Mouse (Mus musculus): ENCODE results near the gene Cpb2.
A peak's percentile ranks its signal among the peaks of the same experiment; 100 is the strongest.

Gene Cpb2

DNA sequence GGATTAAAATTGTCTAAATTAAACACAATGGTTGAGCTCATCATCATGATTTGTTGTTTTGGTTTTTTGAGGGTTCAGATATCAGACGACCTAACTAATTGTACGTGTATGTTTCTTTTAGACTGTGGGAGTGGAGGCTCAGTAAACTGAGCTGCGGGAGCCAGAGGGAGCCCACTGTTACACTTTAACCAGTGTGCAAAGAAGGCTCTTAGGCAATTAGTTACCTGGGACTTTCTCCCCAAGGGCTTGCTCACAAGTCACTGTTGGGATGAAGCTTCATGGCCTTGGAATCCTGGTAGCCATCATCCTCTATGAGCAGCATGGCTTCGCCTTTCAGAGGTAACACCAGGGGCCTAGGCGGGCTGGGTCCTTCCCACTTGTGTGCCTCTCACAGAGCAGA, at the start of gene Cpb2:
TSS of gene Cpb2 (plus strand) at position 201 of the 400 bp plus-strand sequence.
- no peak for DNase-seq (ENCODE audit: low spot score)

DNA sequence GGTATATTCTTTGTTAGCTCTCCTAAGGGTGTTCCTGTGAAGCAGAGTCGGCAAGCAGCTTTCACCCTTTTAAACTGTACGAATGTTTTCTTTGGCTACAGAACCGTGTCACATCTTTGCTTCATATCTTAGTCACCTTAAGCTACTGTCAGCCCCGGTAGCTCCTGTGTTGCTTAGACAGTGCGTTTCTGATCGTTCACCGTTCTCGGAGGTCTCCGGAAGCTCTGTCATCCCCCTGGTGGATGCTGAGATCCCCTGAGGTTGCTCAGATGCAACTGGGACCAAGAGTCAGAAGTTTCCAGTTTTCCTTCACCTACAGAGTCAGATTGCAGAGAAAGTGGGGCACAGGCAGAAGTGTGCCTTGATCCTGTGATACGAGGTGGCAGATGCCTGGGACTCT, 49.7 kb upstream of the Cpb2 start:
- DNase-seq (ENCODE audit: low spot score), result no peak

GRCm38 (mm10) chr14:75192858-75193257, 49.2 kb upstream of the Cpb2 start:
- DNase-seq (ENCODE audit: low spot score), result no peak

- DNase-seq (ENCODE audit: low spot score), result peak; percentile 55
Observed at GRCm38 (mm10) chr14:75195530-75195929, 46.6 kb upstream of the Cpb2 start.

- peak; percentile 55 for DNase-seq (ENCODE audit: low spot score)
Observed at GRCm38 (mm10) chr14:75197027-75197426, 45.1 kb upstream of the Cpb2 start.

DNA sequence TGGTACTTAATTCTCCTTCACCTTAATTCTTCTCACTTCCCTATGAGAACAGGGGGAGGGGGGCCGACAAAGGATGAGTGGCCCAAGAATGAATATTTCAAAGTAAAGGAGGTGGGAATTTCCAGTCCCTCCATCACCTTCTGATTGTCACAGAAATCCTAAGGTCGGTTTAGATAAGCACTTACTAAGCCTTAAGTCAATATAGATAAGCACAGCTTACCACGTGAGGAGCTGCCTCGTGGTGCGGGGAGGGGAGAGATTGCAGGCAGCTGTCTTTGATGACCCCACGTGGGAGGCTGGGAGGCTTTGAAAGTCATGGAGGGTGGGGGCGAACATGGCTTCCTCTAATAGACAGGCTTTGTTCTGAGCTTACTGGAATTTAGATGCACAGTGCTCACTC, 44.4 kb upstream of the Cpb2 start:
- no peak for DNase-seq (ENCODE audit: low spot score)

- DNase-seq (ENCODE audit: low spot score), result no peak
Observed at GRCm38 (mm10) chr14:75205363-75206051, 36.6 kb upstream of the Cpb2 start.

- DNase-seq (ENCODE audit: low spot score), result no peak
Observed at GRCm38 (mm10) chr14:75206307-75206706, 35.8 kb upstream of the Cpb2 start.

DNA sequence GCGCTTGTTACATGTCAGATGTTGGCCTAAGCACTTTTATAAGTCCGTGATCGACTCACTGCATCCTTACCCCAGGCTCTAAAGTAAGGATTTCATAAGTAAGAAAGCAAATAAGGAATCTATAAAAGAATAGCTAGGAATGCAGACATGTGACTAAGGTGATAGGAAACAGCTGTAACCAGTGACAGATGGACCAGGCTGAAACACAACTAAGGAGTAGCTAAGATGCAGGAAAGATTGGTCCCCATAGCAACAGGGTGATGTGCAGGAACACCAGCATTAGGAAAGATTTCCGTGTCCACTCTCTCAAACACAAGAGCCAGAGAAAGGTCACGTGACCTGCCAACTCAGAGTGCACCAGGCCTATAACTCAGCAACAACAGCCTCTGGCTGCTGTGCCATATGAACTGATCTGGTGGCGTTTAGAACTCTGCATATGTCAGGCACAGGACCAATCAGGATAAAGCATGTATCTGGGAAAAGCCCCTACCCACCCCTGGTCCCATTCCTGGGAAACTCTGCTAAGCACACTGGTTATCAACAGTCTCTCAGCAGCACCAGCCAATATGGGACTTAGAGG, 33.4 kb upstream of the Cpb2 start:
- no peak for DNase-seq (ENCODE audit: low spot score)

DNA sequence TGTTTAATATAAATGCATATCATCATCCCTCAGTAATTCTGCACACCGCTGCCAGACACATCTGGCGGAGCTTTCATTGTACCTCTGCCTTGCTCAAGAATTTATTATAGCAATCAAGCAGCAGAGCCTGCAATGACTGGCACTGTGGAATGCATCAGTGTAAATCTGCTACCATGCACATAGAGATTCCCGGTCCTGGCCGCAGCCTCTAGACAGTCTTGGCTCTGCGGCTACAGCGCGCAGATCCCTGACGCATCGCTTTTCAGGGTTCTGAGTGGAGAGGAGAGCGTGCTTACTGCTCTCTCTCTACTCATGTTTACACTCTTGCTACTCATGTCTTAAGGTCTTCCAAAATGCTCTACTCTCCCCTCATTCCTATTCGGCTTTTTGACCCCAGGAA, 28.3 kb upstream of the Cpb2 start:
- DNase-seq (ENCODE audit: low spot score), result no peak

DNA sequence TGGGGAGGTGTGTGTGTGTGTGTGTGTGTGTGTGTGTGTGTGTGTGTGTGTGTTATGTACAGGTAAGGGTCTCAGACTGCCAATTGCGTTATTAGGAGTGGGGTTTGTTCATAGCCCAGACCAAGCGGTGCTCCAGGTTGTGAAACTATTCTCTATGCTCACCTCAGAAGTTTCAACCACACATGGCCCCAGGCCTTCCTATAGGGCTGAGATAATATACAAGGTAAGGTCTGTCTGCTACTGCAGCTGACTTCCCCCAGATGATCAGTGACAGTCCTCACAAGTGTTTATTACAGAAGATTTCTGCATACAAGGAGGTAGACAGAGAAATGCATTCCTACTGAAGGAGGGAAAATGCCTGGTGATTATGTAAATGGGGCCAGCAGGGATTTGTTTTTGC, 23.2 kb upstream of the Cpb2 start:
- no peak for DNase-seq (ENCODE audit: low spot score)

DNA sequence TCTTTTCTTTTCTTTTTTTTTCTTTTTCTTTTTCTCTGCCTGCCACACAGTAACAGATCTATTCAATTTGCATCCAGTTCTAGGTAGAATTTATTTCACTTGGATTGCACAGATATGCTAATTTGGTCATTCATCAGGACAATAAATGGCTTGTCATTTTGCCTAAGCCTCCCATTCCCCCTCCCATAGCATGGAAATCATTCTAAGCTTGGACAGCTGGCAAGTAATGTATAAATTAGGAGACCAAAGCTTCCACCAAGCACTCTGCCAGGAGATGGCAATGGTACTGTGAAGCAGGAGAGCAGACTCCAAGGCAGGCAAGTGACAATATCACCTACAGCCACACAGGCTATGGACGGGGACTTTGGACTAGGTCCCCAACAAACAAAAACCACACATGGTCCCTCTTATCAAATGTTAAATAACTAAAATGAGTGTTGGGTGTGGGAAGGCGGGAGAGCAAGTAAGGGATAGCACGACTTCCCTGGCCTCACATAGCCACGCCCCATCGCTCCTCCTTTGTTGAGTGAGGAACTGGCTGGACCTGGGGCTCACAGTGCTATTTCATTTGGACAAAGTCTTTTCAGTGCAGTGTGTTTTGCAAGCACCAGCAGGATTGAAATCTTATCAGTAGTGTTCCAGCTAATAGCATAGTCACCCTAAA, 22.7 kb upstream of the Cpb2 start:
- DNase-seq (ENCODE audit: low spot score), result no peak

DNA sequence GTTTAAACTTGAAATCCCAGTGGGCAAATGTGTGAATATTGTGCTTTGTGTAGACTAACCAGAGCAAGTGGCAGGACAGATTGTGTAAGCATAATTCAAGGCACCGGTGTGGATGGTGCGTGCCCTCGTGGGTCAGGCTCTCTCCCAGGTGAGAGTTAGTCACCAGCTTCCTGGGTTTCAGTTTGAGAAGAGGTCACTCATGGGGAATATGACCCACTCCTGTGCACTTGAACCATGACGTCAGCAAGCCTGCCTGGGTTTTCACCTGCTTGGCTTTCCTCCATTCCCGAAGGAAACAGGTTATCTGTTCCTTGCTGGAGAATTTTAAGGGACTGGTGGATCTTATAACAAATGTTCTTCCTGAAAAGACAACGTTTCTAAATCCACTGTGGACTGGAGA, 19.7 kb upstream of the Cpb2 start:
- peak; percentile 24 for DNase-seq (ENCODE audit: low spot score)

DNA sequence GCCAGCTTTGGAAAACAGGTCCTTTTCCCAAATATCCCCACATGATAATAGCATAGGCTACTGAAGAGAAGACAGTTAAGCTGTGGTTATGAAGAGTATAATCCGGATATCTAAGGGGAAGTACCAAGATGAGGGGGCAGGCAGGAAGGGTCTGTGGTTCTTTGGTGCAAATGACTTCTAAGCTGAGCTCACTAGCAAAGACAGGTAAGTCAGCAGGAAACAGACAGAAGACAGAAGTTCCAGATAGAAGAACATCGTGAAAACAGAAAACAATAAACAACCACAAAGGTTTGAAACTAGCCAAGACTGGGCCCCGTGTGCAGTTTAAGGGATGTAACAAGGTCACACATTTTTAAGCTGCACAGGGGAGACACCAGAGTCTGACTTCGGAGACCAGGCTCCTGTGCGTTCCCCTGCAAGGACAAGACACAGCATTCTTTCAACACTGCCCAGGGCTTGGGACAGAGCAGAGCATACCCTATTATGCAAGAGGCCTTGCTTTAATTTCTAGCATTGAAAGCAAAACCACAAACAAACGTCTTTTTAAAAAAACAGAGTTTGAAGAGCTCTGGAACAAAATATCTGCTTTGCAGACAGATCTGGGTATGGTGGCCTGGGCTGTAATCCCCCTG, 14.5 kb upstream of the Cpb2 start:
- DNase-seq (ENCODE audit: low spot score), result no peak

- DNase-seq (ENCODE audit: low spot score), result peak; percentile 42
Observed at GRCm38 (mm10) chr14:75229834-75230233, 12.3 kb upstream of the Cpb2 start.

DNA sequence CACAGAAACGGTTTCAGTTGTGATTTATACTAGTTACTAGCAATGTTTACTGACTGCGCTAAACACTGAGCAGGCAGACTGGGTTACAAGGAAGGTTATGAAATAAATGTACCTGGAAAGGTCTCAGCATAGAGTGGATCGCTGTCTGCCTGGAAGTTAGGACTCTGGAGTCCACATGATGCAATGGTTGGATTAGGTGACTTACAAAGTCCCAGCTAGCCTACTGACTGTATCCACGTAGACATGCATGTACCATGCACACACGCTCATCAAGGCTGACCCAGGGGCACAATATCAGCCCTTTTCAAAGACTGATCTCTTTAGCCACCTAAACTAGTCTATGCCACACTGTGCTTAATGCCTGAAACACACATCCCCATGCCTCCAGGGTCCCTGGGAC, 9.0 kb upstream of the Cpb2 start:
- DNase-seq (ENCODE audit: low spot score), result no peak

GRCm38 (mm10) chr14:75235552-75235951, 6.5 kb upstream of the Cpb2 start:
- no peak for DNase-seq (ENCODE audit: low spot score)

GRCm38 (mm10) chr14:75235955-75236635, 6.0 kb upstream of the Cpb2 start:
- no peak for DNase-seq (ENCODE audit: low spot score)

DNA sequence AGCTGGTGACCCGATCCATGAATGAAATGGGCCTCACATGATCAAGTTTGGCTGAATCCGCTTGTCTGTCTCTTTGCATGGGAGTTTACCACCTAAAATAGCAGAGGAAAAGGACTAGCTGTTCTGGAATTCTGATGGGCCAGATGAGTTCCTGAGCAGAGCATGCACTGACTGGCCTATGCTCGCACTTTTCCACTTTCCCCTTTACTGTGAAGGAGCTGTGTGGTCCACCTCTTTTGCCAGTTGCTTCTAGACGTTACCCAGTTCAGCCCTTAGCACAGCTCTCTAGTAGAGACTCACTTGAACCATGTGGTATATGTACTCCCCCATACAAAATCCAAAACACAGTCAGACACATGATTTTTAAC, 5.5 kb upstream of the Cpb2 start:
- no peak for DNase-seq (ENCODE audit: low spot score)

- no peak for DNase-seq (ENCODE audit: low spot score)
Observed at GRCm38 (mm10) chr14:75237096-75237495, 5.0 kb upstream of the Cpb2 start.

DNA sequence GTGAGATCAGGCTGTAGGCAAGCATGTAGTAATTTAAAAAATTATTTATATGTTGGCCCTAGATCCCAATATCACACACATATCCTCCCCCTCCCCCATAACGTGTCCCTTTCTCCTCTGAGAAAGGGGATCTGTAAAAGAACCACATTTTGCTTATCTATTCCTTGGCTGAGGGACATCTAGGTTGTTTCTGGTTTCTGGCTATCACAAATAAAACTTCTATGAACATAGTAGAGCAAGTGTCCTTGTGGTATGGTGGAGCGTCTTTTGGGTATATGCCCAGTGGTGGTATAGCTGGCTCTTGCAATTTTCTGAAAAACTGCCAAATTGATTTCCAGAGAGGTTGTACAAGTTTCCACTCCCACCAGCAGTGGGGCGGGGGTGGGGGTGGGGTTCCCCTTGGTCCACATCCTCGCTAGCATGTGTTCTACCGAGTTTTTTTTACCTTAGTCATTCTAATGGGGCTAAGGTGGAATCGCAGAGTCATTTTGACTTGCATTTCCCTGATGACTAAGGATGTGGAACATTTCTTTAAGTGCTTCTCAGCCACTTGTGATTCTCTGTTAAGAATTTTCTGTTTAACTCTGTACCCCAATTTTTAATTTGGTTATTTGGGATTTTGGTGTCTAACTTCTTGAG, 3.9 kb upstream of the Cpb2 start:
- DNase-seq (ENCODE audit: low spot score), result no peak

All from lung, postnatal 25 days (tissue).